Mouse (Mus musculus) cortical plate, adult 2 months (tissue): ENCODE data around the gene Ttll12.

Source experiments
- CTCF ChIP-seq: fragments of 200-500 bp; IDR thresholded peaks from 2 replicates; pipeline ENCODE4 v1.5.1; 2011; ENCODE audit warnings: mild to moderate bottlenecking, control low read depth, low read length; ENCODE audit not compliant: insufficient read depth; ENCODE audit errors: extremely low read depth
- POLR2A ChIP-seq: fragments of 200-500 bp; IDR thresholded peaks from 2 replicates; pipeline ENCODE4 v1.6.1; 2011; ENCODE audit warnings: mild to moderate bottlenecking, low read length, control low read depth; ENCODE audit not compliant: insufficient read depth; ENCODE audit errors: extremely low read depth

GRCm38 (mm10) chr15:83562626-83563270 is 32.2 kb downstream of the Ttll12 start:
- no peak for TF ChIP-seq CTCF
- no peak for TF ChIP-seq POLR2A
